In the genomic region with DNA sequence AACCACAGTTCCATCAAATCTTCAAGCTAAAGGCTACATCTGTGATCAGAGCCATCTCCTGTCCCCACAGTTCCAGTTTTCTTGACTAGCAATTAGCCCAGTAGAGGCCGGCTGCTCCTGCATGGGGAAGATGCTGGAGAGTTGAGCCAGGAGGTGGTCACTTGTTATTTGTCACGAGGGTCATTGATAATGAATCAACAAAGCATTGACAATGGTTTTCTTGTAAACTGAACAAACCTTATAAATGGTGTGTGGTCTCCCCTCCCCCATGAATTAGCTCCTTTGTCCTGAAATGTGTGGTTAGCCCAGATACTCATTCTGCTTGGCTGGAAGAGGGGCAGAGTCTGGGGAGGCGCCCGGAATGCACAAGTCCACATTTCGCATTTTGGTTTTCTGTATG, we compare ENCODE assay signal across 11 mouse cellular contexts.
DNase-seq lines count a peak whose midpoint lies in the region; ATAC-seq lines count a peak whose summit lies in the region.
"Had no signal": no experiment of that assay in that cellular context is flagged by ENCODE, and none has a peak within 500 bp of the region (broad histone marks: within the 10 kb centered on the region; RNA-seq: fewer than 3 reads in every experiment).

No protein-coding gene starts in this region.

- H3K36me3 ChIP-seq in kidney, embryonic 14.5 days (ENCODE audit: control insufficient read depth, insufficient read depth, low read length) = no peaks in the 10 kb centered on the region
- H3K36me3 ChIP-seq: heart, embryonic 15.5 days; limb, embryonic 10.5 days had no signal

- H3K9ac ChIP-seq in kidney, embryonic 14.5 days (ENCODE audit: low read depth, low read length) = no peak overlapping the region
- H3K9ac ChIP-seq: heart, embryonic 15.5 days had no signal

- no peak for ATAC-seq in kidney, embryonic 14.5 days (ENCODE audit: low FRiP score, low TSS enrichment)
- ATAC-seq: lung, postnatal 0 days had no signal

- no peak overlapping the region for H3K27ac ChIP-seq in kidney, embryonic 14.5 days (ENCODE audit: low read depth, low read length)
- H3K27ac ChIP-seq: heart, embryonic 15.5 days; limb, embryonic 10.5 days had no signal

- peak; percentile 11 to 13 for DNase-seq in right cerebral cortex, postnatal 36 days (ENCODE audit: low spot score in 2 of 2)
- no peak for DNase-seq in right cerebral cortex, postnatal 14 days
- DNase-seq in frontal cortex, postnatal 36 days (ENCODE audit: low spot score in 2 of 2) = peak; percentile 13 to 60
- peak; percentile 75 for DNase-seq in mesoderm, embryonic 11.5 days (ENCODE audit: low read depth, low spot score)
- no peak for DNase-seq in kidney, postnatal 10 days
- no peak for DNase-seq in thymus, postnatal 25 days
- no peak for DNase-seq in thymus, postnatal 10 days (ENCODE audit: low spot score in 2 of 2)

- WGBS in kidney, embryonic 14.5 days = 61% methylated on average over 5 of the region's 5 CpGs

- no peak overlapping the region for H3K4me2 ChIP-seq in kidney, embryonic 14.5 days (replicated peaks; ENCODE audit: low read depth, low read length)
- H3K4me2 ChIP-seq: heart, embryonic 15.5 days had no signal

- H3K4me3 ChIP-seq in kidney, embryonic 14.5 days (ENCODE audit: low read length) = no peak overlapping the region
- H3K4me3 ChIP-seq: heart, embryonic 15.5 days; limb, embryonic 10.5 days had no signal

- H3K27me3 ChIP-seq in kidney, embryonic 14.5 days (ENCODE audit: control insufficient read depth, insufficient read depth, low read length) = no peaks in the 10 kb centered on the region
- H3K27me3 ChIP-seq: heart, embryonic 15.5 days had no signal

- no peaks in the 10 kb centered on the region for H3K4me1 ChIP-seq in kidney, embryonic 14.5 days (ENCODE audit: control insufficient read depth, insufficient read depth, low read length)
- H3K4me1 ChIP-seq: heart, embryonic 15.5 days had no signal

- no peaks in the 10 kb centered on the region for H3K9me3 ChIP-seq in kidney, embryonic 14.5 days (ENCODE audit: control insufficient read depth, low read length)
- H3K9me3 ChIP-seq: heart, embryonic 15.5 days; limb, embryonic 10.5 days had no signal

Comparison
In these comparisons a context has a peak if more than half of its experiments do, and no peak if none do; other contexts are left out.
1. DNase-seq: peak in right cerebral cortex, postnatal 36 days (2 of 2), frontal cortex, postnatal 36 days (2 of 2) and mesoderm, embryonic 11.5 days (single experiment); none in right cerebral cortex, postnatal 14 days (single experiment), kidney, postnatal 10 days (single experiment), thymus, postnatal 25 days (single experiment) and thymus, postnatal 10 days (0 of 2).